Mouse (Mus musculus) myocyte (in vitro differentiated cells): ENCODE measurements at regions not wholly inside any gene's neighbourhood (a gene's known extent, or its start where the extent isn't known, plus 50 kb on each side); places are given as distances from the start of the nearest gene placed in this dataset.

Source experiments
- CEBPB ChIP-seq: IDR thresholded peaks from 2 replicates; pipeline ENCODE4 v1.6.1; 2011; ENCODE audit warnings: mild to moderate bottlenecking, moderate library complexity; ENCODE audit not compliant: poor library complexity, insufficient read depth, severe bottlenecking
- E2F4 ChIP-seq: IDR thresholded peaks from one replicate; pipeline ENCODE4 v1.6.1; 2011; ENCODE audit warnings: mild to moderate bottlenecking, control low read depth, moderate library complexity; ENCODE audit not compliant: insufficient read depth
- MAX ChIP-seq: IDR thresholded peaks from one replicate; pipeline ENCODE4 v1.6.1; 2011; ENCODE audit warnings: low read depth, mild to moderate bottlenecking, control low read depth
- MYOG ChIP-seq, 3 experiments: IDR thresholded peaks; one replicate each; pipeline ENCODE4 v1.6.1; 2011; ENCODE audit warnings: control low read depth in 2 of 3, low read depth in 2 of 3, mild to moderate bottlenecking in 2 of 3; ENCODE audit not compliant: insufficient read length in 2 of 3, control insufficient read depth in 1 of 3, insufficient read depth in 1 of 3
- POLR2A ChIP-seq: IDR thresholded peaks from one replicate; pipeline ENCODE4 v1.6.1; 2011; ENCODE audit warnings: low read depth, mild to moderate bottlenecking, control low read depth, moderate library complexity; ENCODE audit not compliant: insufficient read length
- POLR2AphosphoS2 ChIP-seq: IDR thresholded peaks from one replicate; pipeline ENCODE4 v1.6.1; 2011; ENCODE audit warnings: low read depth, control low read depth; ENCODE audit not compliant: insufficient read length
- REST ChIP-seq: IDR thresholded peaks from one replicate; pipeline ENCODE4 v1.6.1; 2011; ENCODE audit warnings: mild to moderate bottlenecking, control low read depth, moderate library complexity; ENCODE audit not compliant: insufficient read depth, insufficient read length
- SRF ChIP-seq: IDR thresholded peaks from one replicate; pipeline ENCODE4 v1.6.1; 2011; ENCODE audit warnings: low read depth; ENCODE audit not compliant: control insufficient read depth, insufficient read length
- TCF3 ChIP-seq: IDR thresholded peaks from one replicate; pipeline ENCODE4 v1.6.1; 2011; ENCODE audit warnings: low read depth, control low read depth; ENCODE audit not compliant: insufficient read length
- USF1 ChIP-seq: IDR thresholded peaks from one replicate; pipeline ENCODE4 v1.6.1; 2011; ENCODE audit warnings: low read depth, mild to moderate bottlenecking, control low read depth, moderate library complexity

GRCm38 (mm10) chr2:72782355-72782754 is 197.9 kb downstream of the Sp3 start:
- TF ChIP-seq POLR2A (no peak), CEBPB (no peak), MYOG (IDR thresholded peaks at IDR 0.05; ENCODE audit: control insufficient read depth in 1 of 3, insufficient read depth in 1 of 3, insufficient read length in 2 of 3, low read depth in 2 of 3) (no peak), USF1 (no peak), MAX (no peak), E2F4 (no peak), REST (no peak), TCF3 (no peak), SRF (no peak), POLR2AphosphoS2 (no peak)
